Mouse (Mus musculus): ENCODE results near the gene Zfp334.

Gene Zfp334

DNA sequence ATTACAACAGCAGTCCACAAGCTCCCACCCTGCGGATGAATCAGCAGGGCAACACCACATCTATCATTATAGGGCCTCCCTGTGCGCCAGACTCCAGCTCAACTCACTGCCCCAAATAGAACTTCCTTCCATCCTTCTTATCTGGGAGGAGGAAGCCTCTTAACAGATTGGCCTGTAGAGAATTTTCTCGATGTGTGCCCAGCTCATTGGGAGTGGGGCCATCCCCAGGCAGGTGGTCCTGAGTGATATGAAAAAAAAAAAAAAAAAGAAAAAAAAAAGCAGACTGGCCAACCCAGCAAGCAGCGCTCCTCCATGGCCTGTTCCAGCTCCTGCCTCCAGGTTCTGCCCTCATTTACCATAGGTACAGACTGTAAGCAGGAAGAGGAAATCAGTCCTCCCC is 12.1 kb downstream of the Zfp334 start:
- DNase-seq (ENCODE audit: low spot score in 2 of 2) = no peak

DNA sequence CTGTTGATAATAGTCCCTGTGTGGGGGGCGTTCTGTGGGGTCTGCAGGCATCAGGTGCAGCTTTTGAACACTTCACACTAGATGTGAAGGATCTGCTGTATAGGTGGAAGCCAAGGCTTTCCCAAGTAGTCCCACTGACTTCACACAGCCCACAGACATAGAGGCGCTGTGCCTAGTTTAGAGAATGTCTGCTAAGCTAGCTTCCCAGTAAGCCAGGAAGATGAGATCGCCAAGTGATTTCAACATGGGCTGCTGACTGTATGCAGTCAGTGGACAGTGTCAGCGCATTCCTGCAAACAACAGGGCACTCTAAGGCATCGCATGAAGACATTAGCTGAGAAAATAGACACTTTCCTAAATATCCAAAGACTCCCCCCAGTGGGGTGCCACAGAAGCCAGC is 12.6 kb downstream of the Zfp334 start:
- no peak for DNase-seq (ENCODE audit: low spot score in 2 of 2)

DNA sequence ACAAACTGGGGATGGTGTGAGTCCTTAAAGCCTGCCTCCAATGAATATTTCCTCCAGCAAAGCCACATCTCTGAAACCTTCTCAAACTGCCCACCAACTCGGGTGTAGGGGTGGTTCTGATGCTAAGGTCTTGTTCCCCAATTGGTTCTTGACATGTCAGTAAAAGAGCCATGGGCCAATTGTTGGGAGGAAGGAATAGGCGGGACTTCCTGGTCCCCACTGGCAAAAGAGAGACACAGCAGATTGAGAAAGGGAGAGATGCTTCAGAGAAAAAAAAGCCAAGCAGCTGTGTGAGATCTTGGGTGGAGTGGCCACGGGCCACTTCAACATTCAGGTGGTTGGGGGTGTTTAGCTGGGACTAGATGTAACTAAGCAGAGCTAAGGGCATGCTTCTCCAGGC is 17.0 kb downstream of the Zfp334 start:
- no peak for DNase-seq (ENCODE audit: low spot score in 2 of 2)

DNA sequence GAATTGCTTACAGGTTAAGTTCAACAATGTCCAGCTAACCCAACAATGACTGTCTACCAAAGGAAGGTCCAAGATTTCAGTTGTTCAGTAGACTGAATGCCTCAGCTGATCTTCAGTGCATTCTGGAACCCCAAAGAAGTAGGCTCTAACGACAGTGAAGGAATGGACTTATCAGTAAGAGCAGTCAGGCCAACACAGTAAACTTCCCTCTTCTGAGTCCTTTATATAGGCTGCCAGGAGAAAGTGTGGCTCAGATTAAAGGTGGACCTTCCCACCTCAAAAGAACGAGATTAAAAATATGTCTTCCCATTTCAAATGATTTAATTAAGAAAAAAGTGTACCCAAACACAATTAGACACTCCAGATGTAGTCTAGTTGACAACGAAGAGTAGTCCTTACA is 17.7 kb downstream of the Zfp334 start:
- DNase-seq (ENCODE audit: low spot score in 2 of 2) = no peak

DNA sequence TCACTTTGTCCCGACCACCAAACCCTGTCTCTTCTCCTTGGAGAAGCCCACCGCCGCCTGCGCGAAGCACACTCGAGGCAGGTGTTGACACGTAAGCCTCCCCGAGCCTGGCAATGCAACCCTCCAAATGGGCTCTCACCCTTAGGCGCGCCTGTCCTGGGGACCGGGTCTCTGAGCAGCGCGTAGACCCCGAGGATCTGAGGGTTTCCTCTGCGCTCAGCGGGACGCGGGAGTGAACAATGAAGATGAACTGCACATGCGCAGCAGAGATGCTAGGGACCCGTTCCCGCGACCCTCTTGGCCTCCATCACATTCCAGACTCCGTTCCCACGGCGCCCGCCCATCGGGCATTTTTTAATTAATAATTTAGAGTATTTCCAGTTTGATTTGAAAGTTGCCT is 19.6 kb downstream of the Zfp334 start, which contains the start of gene Zfp663:
Zfp663 (minus strand) TSS at position 234 of the 400 bp plus-strand sequence.
- DNase-seq (ENCODE audit: low spot score in 2 of 2) = no peak

DNA sequence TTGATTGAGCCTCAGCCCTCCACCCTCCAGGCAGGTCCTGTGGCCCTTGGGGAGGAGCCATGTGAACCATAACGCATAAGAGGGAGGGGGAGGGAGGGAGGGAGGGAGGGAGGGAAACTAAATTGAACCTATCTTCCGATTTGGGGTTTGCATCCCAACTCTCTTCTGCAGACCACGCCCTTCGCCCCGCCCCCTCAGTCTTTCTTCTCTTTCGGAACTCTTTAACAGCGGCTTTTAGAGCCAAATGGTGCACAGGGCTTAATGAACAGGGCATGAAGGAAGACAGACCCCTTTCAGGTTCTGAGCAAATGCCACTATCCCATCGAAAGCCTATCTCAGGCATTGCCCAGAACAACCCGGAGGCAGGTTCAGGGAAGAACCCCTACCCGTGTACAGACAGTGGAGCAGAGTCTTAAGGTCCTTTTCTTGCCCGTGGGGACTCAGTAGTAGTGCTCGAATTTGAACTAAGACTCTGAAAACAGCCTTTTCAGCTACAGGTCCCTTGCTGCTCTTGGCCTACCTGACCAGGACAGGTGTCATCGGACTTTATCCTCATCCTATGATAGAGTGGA is 20.1 kb downstream of the Zfp334 start:
- DNase-seq (ENCODE audit: low spot score in 2 of 2) = no peak

DNA sequence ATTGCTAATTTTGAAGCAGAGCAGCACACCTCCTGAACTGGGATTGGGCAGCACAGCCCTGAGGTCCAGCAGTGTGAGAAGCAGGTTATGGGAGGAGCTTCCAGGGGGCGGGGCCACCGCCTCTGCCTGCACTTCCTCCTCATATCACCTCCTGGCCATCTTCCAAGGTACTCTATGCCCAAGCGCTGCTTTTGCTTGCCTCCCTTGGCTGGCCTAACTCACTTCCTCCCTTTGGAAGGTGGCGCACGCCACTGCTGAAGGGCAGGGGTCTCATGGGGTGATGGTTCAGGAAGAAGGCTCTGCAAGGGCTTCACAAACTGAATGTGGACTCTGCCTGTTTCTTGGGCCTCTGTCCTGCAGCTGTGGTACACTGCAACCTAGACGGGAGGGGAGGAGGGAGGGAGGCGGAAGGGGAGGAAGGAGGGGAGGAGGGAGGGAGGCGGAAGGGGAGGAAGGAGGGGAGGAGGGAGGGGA is 21.0 kb downstream of the Zfp334 start:
- DNase-seq (ENCODE audit: low spot score in 2 of 2) = no peak

DNA sequence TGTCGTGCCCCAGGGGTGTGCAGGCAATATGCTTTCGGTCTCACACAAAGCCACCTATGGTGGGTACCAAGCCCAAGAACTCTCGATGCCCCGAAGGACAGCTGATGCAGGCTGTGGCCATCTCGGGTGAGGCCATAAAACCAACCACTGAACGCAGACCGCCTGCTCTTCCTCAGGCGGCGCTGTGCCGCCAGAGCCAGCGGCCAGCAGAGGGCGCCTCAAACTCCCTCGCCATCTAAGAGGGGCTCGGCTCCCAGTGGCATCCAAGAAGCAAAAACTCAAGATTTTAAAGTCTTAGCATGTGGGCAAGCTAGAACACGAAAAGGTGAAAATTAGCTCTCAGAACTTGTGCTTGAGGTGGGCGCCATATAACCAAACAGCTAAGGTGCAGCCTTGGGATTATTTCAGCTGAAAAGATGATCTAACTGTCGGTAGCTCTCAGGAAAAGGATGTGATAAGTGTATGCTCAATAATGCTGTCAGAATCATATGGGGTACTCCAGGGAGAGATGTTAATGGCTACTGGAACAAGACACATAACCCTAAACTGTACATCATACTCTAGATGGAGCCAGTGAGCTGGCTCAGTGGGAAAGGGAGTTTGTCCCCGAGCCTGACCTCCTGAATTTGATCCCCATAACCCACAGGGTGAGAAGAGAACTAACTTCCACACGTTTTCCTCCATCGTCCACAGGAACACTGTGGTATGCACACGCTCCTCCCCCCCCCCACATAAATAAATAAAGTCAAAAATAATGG is 23.5 kb downstream of the Zfp334 start:
- DNase-seq (ENCODE audit: low spot score in 2 of 2) = peak; percentile 24 to 78

DNA sequence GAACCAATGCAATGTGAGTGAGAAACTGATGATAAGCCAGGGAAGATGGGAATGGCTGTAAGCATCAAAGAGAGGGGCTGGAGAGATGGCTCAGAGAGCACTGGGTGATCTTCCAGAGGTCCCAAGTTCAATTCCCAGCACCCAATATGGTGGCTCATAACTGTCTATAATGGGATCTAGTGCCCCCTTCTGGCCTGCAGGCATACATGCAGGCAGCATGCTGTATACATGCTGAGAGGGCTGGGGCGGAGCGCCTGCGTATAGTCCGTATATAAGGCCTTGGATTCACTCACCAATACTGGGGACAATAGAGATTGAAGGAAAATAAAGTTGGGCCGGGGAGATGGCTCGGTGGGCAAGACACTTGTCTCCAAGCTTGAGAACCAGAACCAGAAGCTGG is 24.8 kb downstream of the Zfp334 start:
- DNase-seq (ENCODE audit: low spot score in 2 of 2) = no peak

DNA sequence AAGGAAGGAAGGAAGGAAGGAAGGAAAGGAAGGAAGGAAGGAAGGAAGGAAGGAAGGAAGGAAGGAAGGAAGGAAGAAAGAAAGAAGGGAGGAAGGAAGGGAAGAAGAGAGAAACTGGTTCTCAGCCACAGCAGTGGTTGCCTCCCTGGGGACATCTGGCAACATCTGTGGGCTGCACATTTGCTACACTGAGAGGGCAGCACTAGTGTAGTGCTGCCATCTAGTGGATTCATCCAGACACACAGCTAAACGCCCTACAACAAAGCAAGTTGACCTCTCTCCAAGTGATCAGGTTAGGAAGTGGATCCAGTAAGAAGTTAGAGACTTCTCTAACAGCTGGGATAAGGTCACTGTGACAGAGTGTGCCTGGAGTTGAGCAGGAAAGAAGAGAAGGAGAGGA is 27.2 kb downstream of the Zfp334 start:
- peak in 1 of 2 experiments; percentile 30 for DNase-seq (ENCODE audit: low spot score in 2 of 2)

DNA sequence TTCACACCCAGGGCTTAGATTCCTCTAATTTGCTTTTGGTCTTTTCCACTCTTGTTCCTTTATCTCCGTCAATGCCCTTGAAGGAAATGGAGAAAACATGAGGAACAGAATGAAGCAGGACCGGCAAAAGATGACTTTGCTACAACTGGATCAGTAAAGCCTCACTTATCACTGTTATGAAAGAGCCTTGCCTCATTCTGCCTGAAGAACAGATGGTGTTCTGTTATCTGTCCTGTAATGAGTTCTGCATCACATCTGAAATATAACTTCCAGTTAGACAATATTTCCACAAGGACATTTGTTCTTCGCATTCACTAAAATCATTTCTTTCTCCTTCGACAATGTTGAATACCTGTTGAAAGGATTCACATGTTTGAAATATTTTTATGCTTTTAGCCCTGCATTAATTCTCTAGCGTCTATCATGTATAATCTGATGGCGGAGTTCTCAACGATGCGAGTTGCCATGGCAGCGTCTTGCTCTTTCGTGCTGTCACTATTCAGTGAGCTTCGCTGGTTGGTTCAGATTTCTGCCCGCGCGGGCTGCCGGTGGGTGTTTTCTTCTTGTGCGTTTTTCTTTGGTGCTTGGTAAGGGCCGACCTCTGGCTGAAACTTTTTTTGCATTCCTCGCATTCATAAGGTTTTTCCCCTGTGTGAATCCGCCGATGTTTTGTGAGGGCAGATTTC is 36.1 kb downstream of the Zfp334 start:
- no peak for DNase-seq (ENCODE audit: low spot score in 2 of 2)

DNA sequence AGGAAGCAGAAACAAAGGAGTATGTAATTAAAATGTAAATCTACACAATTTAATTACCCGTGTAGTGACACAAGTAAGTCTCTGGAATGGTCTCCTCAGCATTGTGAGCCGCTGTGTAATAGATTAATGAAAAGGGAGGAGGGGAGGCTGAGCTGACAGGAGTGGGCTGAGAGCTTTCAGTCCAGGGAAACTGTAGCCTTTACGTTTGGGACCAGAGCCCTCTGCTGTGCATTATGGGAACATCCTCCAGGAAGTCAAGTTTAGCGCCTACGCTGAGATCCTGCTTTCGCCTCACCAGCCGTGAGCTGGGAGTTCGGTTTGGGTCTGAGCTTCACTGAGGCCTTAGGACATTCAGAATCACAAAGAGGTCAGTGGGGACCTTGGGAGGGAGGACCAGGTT is 38.6 kb downstream of the Zfp334 start:
- no peak for DNase-seq (ENCODE audit: low spot score in 2 of 2)

DNA sequence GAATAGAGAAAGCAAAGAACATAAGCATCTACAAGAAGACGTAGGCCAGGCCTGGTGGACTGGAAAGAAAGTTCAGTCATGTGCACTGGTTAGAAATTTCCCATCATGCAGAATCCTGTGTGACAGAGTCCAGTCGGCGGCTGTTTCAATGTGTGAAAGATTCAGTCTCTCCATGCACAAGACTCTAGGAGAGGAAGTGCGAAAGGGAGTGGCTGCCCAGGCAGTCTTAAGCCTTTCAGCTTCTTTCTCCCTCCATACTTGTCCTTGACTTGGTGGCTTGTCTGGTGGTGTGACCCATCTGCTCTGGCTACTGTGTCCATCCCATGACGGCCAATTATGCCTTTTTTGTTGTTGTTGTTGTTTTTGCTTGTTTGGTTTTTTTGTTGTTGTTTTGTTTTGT is 41.9 kb downstream of the Zfp334 start:
- DNase-seq (ENCODE audit: low spot score in 2 of 2) = no peak

DNA sequence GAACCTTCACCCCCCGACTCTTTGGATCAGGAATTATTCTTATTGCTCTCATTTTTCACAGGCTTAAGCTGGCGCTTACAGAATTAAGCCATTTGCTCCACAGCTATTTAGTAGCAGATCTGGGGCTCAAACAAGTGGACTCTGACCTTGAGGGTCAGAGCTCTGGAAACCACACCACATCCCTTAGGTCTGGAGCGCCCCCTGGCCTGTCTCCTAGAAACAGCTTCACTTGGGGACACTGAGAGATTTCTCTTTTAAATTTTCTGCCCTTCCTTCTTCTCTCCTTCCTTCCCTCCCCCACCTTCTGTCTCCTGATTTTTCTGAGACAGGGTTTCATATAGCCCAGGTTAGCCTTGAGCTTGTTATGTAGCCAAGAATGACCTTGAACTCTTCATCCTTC is 50.9 kb downstream of the Zfp334 start:
- peak; percentile 45 to 74 for DNase-seq (ENCODE audit: low spot score in 2 of 2)

DNA sequence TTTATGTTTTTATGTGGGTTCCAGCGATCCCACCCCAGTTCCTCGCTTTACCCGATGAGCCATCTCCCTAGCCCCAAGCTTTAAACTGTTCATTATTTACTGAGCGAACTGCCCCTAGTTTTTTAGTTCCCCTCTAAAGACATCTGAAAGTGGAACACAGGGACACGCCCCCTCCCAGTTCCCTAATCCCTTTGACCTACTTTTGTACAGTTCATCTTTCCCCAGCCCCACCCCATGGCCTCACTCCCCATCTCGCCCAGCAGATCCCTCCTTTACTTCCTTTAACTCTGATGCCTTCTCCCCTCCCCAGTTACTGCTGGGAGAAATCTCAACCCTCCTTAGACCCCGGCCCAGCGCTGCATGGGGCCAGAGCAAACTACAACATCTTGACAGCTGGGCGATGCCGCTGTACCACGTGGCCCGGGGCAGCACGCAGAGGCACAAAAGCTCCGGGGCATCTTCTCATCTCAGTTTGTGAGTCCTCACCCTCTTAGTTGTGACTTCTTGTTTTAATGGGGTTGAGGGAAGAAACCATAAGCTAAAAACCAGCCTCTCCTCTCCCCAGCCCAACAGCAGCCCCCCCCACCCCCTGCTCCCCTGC is 55.3 kb downstream of the Zfp334 start:
- peak in 1 of 2 experiments; percentile 50 for DNase-seq (ENCODE audit: low spot score in 2 of 2)

DNA sequence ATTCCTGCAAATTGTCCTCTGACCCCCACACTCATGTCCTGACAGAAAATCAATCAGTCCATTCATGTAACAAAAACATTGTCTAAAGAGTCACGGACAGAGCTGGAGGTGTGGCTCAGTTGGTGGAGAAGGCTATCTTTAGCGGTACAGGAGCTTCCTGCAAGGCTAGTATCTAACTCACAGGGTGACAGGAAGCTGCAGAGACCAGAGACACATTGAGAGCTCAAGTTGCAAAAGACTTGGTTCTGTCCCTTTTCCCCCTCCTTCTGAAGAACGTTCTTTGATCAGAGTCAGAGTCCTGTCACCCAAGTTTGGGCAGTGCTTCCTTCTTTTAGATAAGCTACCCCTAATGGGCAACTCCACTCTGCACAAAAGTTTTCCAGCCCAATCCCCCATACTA is 58.4 kb downstream of the Zfp334 start:
- DNase-seq (ENCODE audit: low spot score in 2 of 2) = no peak

DNA sequence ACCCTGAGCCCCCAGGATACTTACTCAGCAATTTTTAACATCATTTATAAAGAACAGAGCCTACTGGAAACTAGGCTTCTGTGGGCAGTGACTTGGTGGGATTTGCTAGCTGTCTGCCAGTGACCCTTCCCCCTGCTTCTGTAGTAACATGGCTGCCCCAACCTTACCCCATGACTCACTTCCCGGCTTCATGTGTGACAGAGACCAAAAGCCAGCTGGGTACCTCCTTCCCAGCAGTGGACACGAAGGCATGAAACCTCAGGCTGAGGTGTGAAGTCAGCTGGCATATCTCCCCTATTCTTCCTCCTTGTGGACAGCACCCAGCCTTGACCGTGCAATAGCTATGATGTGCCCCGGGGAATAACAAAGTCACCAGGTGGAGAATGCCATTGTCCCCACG is 59.3 kb downstream of the Zfp334 start:
- no peak for DNase-seq (ENCODE audit: low spot score in 2 of 2)

DNA sequence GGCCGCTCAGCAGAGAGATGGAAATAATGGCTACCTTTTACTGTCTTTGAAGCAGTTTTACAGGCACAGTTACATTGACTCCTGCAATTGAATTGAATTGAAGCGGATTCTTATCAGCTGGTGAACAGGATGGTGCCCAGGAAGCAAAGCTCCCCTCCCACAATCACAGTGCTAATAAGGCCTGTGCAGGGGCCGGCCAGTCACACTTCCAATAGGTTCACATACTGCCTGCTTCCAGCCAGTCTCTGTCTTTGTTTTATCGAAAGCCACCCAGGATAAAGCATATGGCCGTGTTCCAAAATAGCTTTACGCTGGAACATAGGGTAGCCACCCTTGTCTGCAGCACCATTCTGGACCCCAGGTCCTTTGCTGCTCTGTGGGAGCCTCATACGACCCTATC is 60.7 kb downstream of the Zfp334 start:
- no peak for DNase-seq (ENCODE audit: low spot score in 2 of 2)

DNA sequence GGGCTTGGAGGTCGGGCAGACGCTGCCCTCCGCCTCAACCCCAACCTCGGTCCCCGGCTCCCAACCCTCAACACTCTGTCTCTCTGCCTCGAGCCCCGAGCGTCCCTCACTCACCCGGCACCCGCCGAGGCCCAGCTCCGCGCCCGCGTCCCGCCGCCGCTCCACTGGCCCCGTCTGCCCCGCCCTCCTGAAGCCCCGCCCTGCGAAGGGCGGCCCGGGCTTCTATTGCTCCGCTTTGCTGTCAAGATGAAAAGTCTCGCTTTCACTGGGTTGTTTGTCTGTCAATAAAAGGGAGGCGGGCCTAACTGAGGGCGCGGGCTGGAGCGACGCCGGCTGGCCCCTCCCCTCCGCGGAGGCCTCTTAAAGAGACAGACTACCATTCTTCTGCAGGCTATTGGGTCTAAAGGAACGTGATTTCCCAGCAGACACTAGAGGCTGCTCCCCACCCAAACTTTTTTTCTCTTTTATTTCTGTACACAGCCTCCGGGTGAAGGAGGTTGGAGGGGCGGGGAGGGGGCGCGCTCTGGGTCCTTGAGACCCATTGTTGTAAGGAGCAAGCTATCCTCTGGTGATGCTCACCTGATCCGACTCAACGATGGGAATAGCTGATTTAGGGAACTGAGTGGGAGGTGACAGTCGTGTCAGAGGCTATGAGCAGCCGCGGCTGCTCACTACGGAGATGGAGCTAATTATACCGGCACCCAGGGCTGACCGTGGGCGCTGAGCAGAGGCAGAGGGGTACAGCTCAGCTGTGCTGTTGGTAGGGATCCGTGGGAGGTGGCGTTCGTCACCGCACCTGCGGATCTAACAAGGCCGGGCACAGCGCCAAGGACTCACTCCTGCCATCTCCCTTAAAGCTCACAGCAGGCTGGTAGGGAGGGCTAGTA is 61.5 kb downstream of the Zfp334 start, which contains the start of gene Elmo2:
Elmo2 (minus strand) TSS at position 176 of the 887 bp plus-strand sequence.
- DNase-seq (ENCODE audit: low spot score in 2 of 2) = peak; percentile 97 to 98

DNA sequence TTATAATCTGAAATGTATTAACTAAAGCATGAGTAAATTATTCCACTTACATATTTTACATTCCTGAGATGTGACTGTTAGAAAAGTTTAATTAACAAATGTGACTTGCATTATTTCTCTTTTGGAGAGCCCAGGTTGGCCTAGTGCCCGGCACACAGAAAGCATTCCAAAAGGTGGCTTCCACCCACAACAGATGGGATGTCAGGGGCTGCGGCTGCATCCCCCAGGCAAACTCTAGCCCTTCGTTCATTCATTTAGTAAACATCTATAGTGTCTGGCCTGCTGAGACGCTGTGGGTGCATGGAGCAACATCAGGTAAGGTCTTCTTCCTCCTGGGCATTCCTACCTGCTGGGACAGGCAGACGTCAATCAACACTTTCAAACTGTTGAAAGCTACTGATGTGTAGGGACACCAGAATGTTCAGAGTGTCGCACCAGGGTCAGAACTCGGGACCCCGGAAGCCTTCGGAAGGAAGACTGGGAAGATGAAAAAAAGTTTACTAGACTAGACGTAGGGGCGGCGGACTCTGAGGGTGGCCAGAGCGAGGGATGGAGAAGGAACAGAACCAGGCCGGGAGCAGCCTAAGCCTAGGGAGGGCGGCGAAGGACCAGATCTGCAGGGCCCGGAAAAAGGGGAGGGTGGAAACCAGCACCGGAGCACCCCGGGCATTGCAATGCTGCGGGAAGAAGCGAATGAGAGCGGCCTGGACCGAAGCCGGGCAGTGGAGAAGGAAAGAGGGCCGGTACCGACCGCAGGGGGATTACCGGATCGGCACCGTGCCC is 62.3 kb downstream of the Zfp334 start:
- no peak for DNase-seq (ENCODE audit: low spot score in 2 of 2)

Measured in spleen, postnatal 4 days (tissue).